Mouse (Mus musculus): ENCODE measurements around the gene Sh2d4b.

The Sh2d4b gene

GRCm38 (mm10) chr14:40874565-40874964 lies 18.5 kb downstream of the Sh2d4b start:
- in situ Hi-C loops (cut with MboI; ENCODE audit: low pct_unique_long_range_greater_than_20kb in 1 of 2, low sequenced_read_pairs in 2 of 2, unreplicated experiment in 1 of 2): no loop called here

- in situ Hi-C loops (cut with MboI; ENCODE audit: low pct_unique_long_range_greater_than_20kb in 1 of 2, low sequenced_read_pairs in 2 of 2, unreplicated experiment in 1 of 2): no loop called here
Observed at GRCm38 (mm10) chr14:40873961-40874360, 19.1 kb downstream of the Sh2d4b start.

- in situ Hi-C loops (cut with MboI; ENCODE audit: low pct_unique_long_range_greater_than_20kb in 1 of 2, low sequenced_read_pairs in 2 of 2, unreplicated experiment in 1 of 2): no loop called here
Observed at GRCm38 (mm10) chr14:40870598-40870997, 22.5 kb downstream of the Sh2d4b start.

DNA sequence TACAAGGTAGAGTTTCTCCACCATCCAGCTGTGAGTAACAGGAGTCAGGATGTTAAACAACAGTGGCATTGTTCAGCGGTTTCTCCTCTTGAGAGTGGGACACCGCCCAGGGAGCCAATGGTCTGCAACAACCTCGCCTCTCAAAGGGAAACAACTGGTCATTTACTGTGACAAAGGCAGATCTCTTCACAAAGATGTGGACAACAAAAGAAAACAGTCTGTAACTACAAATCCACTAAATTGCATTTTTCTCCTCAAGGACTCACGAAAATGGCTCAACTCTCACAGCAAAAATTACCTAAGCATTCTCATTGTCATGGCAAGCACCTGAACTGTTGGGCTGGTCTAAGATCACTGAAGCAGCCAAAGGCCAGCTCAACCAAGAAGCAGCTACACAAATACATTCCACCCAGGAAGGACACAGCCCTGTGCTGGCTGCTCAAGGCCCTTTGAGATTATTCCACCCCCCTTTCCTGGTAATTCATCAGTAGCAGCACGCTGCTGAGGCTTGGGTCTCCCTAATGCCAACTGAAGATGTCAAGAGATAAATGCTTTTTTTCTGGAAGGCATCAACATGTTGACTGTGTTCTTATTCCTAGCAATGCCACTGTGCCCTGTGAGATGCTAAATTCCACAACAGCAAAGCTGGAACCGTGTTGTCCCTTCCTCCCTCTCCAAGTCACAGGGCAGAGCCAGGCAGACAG lies 28.1 kb downstream of the Sh2d4b start:
- in situ Hi-C loops (cut with MboI; ENCODE audit: low pct_unique_long_range_greater_than_20kb in 1 of 2, low sequenced_read_pairs in 2 of 2, unreplicated experiment in 1 of 2): no loop called here

- in situ Hi-C loops (cut with MboI; ENCODE audit: low pct_unique_long_range_greater_than_20kb in 1 of 2, low sequenced_read_pairs in 2 of 2, unreplicated experiment in 1 of 2): no loop called here
Observed at GRCm38 (mm10) chr14:40863659-40864058, 29.4 kb downstream of the Sh2d4b start.

- in situ Hi-C loops (cut with MboI; ENCODE audit: low pct_unique_long_range_greater_than_20kb in 1 of 2, low sequenced_read_pairs in 2 of 2, unreplicated experiment in 1 of 2): no loop called here
Observed at GRCm38 (mm10) chr14:40863022-40863421, 30.0 kb downstream of the Sh2d4b start.

GRCm38 (mm10) chr14:40852978-40853377 lies 40.1 kb downstream of the Sh2d4b start:
- in situ Hi-C loops (cut with MboI; ENCODE audit: low pct_unique_long_range_greater_than_20kb in 1 of 2, low sequenced_read_pairs in 2 of 2, unreplicated experiment in 1 of 2): no loop called here

DNA sequence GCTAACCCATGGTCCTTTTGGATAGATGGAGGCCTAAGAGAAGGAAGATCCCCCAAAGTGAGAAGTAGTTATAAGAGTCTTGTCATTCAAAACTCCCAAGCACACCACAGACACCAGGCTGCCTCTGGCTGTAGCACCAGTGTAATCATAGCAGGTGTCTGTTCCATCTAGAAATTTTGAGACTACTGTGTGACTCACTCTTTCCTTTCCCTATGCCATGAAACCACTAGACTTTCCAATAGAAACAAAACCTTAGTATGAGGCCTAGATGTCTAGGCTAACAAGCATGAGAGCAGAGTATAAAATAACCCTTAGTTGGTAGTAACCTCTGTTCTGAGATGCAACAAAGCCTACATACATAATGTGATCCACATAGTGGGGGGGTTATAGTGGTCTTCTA lies 55.7 kb downstream of the Sh2d4b start:
- in situ Hi-C loops (cut with MboI; ENCODE audit: low pct_unique_long_range_greater_than_20kb in 1 of 2, low sequenced_read_pairs in 2 of 2, unreplicated experiment in 1 of 2): no loop called here

DNA sequence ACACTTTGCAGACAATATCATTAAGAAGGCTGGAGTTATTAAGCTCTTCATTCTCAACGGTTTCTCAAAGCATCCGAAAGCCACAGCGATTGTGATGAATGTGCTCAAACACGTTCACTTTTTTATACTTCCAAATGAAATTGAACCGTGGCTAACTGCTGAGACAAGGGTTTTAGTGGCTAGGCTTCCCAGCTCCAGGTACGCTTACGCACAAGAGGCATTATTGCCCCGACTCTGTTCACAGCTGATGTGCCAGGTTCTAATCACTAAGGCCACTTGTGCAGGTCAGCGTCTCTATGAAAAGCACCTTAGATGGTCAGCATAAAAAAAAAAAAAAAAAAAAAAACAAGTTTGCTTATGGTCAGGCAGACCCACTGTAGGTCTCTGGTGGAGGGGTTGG lies 62.6 kb downstream of the Sh2d4b start:
- in situ Hi-C loops (cut with MboI; ENCODE audit: low pct_unique_long_range_greater_than_20kb in 1 of 2, low sequenced_read_pairs in 2 of 2, unreplicated experiment in 1 of 2): no loop called here

- in situ Hi-C loops (cut with MboI; ENCODE audit: low pct_unique_long_range_greater_than_20kb in 1 of 2, low sequenced_read_pairs in 2 of 2, unreplicated experiment in 1 of 2): no loop called here
Observed at GRCm38 (mm10) chr14:40830094-40830493, 63.0 kb downstream of the Sh2d4b start.

- in situ Hi-C loops (cut with MboI; ENCODE audit: low pct_unique_long_range_greater_than_20kb in 1 of 2, low sequenced_read_pairs in 2 of 2, unreplicated experiment in 1 of 2): no loop called here
Observed at GRCm38 (mm10) chr14:40818051-40818450, 75.0 kb downstream of the Sh2d4b start.

DNA sequence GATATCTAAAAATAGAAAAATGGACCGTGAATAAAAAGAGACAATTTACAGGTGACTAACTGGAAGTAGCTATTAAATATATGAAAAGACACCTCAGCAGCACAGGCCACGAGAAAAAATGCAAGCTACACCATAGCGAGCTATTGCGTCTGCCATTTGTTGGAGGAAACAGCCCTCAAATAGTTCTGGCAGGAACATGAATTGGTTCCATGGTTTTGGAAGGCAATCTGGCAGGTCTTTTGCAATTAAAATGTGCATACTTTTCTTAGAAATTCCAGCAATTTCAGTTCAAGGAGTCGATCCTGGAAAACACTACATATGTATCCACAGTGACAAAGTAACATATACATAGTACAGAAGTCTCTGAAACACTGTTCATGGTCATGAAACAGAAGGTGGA lies 76.4 kb downstream of the Sh2d4b start:
- in situ Hi-C loops (cut with MboI; ENCODE audit: low pct_unique_long_range_greater_than_20kb in 1 of 2, low sequenced_read_pairs in 2 of 2, unreplicated experiment in 1 of 2): no loop called here

DNA sequence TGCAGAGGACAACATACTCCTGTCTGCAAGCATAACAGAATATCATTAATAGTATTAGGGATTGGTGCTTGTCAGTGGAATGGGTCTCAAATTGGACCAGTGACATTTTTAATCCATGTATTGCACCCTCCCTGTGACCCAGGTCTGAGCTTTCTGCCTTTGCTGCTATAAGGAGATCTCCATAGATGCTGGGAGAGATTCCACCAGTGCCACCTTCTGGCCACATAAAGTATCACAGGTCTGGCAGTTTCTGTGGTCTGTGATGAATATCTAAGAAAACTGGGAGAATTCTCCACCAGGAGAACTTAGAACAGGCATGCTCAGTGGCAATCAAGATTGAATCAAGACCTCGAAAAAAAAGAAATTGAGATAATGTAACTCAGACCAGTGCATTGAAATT lies 101.5 kb downstream of the Sh2d4b start:
- in situ Hi-C loops (cut with MboI; ENCODE audit: low pct_unique_long_range_greater_than_20kb in 1 of 2, low sequenced_read_pairs in 2 of 2, unreplicated experiment in 1 of 2): no loop called here

DNA sequence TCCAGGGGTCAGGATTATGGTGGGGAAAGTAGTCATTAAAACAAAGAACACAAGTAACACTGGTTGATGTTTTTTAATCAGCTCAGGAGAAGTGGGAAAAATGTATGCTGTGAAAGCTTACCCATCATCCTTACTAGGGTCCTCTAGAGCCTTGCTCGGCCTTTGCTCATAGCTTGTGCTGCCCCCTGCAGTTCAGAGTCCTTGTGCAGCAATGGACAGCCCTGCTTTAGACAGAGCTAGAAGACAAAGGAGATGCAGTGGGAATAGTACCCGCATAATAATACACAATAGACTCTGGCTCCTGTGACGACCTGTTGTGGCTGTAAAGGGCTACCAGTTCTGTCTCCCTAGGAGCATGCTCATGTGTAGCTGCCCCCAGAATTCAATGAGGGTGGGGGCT lies 104.0 kb downstream of the Sh2d4b start:
- in situ Hi-C loops (cut with MboI; ENCODE audit: low pct_unique_long_range_greater_than_20kb in 1 of 2, low sequenced_read_pairs in 2 of 2, unreplicated experiment in 1 of 2): no loop called here

DNA sequence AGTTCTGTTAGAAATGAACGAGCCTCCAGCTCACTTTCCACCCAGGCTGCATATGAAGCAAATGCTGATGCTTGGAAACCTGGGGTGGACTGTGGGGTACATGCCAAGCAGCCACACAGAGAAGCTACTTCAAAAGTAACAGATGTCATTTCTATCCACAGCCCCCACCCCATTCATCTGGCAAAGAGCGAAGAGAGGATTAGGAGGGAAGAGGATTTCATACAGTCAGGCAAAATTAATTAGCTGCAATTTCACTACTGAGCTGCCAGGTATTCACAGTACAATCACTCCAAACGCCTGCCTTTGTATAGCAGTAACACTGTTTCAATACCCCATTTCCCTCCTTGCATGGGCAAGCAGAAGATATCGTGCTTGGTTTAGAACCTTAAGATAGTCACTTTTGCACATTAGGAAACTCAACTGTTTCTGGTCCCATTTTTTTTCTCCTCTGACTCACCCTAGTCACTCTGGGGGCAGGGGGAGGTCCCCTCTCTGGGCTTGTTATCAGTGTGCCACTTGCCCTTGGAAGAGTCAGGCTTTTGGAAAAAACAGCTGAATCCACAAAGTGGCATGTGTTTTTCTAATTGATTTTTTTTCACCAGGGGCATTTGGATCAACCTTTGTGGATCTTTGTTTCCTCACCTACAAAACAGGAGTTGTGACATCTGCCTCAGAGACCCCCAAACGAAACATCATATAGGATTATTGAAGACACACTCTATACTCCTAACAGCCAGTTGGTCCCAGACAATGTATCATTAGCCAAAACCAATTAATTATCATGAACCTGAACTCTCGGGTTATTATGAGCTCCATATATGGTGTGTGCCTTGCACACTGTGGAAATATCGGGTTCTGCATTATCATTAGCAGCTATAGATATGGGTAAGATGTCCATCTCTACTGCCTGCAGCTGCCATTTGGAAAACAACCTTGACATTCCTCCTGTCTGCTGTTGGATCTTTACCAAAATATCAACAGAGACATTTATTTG lies 123.7 kb downstream of the Sh2d4b start:
- in situ Hi-C loops (cut with MboI; ENCODE audit: low pct_unique_long_range_greater_than_20kb in 1 of 2, low sequenced_read_pairs in 2 of 2, unreplicated experiment in 1 of 2): no loop called here
